Mouse (Mus musculus): ENCODE data around the gene Vcl.

The Vcl gene

DNA sequence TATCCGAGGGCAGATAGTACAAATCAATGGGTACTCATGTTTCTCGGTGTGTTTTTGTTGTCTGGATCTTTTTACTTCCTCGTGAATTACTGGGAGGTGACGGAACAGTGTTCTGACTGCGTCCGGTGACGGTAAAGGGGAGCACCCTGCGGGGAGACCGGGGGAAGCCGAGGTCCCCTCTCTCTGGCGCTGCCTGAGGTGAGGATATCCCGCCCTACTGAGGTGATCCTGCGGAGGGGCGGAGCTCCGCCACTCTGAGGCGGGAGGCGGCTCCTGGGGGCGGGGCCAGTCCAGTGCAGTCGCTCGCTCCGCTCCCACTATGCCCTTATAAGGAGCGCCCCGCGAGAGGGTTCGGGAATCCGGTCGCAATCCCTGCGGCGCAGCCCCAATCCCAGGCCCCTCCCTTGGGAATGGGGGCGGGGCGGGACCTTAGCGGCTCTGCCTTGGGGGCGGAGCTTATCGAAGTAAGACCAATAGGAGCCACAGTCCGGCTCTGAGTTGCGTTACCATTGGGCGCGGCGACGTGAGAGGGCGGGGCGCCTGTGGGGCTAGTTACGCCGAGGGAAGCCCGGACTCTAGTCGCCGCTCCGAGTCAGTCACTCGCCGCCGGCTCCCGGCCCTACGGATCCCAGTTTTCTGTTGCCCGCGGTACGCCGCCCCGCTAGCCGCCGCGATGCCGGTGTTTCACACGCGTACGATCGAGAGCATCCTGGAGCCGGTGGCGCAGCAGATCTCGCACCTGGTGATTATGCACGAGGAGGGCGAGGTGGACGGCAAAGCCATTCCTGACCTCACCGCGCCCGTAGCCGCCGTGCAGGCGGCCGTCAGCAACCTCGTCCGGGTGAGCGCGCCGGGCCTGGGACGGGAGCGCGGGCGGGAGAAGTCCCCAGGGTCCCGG, at the start of gene Vcl:
Gene Vcl, plus strand, starts transcription at position 551 of the 898 bp plus-strand sequence.
- in situ Hi-C loops (cut with MboI, MseI): no loop called here

DNA sequence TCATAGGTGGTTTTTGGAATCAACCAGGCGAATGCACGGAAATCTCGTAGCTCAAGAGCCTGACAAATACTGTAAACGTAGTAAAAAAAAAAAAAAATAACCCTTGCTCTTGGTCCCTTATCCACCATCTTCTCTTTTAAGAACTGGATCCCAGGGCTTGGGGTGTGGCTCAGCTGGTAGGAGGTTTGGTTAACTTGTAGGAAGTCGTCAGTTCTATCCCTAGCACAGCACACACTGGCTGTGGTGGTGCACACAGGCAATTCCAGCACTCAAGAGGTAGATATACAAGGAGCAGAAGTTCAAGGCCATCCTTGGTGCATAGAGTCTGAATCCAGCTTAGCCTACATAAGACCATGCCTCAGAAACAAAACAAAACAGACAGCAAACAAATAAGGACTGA, 44.5 kb upstream of the Vcl start:
- in situ Hi-C loops (cut with MboI, MseI): no loop called here

DNA sequence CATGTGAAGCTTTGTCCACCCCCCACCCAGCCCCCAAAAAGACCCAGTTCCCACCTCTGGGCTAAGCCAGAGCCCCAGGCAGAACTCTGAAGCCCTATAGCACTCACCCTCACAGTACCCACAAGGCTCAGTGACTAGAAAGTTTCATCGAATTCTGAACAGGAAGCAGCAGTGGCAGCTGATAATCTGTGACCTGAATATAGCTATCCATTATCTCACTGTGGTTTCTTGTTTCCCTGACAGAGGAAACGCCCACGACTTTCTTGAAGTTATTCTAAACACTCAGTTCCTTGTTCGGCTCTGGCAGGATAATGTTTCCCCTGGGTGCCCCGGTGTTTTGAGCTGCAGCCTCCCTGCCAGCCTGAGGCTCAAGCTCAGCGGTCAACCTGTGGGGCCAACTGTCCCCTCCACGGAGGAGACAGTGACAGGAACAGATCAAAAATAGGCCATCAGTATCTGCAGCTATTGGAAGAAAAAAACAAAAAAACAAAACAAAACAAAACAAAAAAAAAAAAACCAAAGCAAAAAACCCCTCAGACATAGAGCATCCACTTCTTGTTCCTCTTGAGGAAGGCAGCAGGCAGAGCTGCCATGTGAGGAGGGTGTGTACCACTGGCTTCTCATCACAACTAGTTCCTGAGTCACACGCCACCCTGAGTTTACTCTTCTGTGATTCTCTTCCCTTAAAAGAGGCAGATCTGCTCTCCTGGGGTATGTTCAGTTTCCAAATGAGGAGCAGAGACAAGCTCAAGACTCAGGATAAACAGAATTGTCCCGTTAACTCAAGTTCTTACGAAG, 43.9 kb upstream of the Vcl start:
- in situ Hi-C loops (cut with MboI, MseI): no loop called here

DNA sequence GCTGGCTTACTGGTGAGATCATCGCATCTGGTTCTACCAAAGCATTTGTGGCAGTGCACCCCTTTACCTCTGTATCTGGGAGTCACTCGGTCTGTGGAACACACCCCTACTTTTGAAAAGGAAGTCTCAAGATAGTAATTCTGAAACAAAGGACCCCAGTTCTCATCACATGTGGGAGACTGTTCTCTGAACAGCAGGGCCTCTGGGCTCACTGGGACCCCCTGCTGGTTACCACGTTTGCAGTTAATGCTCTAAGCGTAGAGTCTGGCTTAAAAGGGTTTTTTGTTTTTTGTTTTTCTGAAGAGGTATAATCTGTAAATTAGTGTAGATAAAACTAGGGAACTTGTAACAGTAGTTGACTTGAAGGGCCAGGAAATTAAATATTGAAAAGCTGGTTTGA, 42.9 kb upstream of the Vcl start:
- in situ Hi-C loops (cut with MboI, MseI): no loop called here

DNA sequence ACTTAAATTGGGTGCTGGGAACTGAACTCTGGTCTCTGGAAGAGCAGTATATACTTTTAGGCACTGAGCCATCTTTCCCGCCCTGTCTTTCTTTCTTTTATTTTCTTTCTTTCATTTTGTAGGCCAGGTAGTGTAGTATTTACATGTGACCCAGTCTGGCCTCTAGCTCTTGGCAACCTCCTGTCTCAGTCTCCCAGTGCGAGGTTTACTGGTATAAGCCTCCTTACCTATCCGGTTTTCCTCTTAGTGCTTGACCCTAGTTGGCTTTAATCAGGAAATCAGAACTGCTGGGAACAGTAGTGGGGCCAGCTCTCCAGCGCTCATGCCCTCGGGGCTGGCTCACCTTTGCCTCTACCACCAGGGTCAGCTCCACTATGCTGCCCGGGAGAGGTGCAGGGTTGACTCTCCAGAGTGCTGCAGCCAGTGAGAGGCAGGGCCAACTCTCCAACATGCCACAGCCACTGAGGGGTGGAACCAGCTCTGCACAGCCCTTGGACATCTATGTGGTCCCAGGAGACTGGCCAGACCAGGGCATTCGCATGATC, 41.6 kb upstream of the Vcl start:
- in situ Hi-C loops (cut with MboI, MseI): no loop called here

DNA sequence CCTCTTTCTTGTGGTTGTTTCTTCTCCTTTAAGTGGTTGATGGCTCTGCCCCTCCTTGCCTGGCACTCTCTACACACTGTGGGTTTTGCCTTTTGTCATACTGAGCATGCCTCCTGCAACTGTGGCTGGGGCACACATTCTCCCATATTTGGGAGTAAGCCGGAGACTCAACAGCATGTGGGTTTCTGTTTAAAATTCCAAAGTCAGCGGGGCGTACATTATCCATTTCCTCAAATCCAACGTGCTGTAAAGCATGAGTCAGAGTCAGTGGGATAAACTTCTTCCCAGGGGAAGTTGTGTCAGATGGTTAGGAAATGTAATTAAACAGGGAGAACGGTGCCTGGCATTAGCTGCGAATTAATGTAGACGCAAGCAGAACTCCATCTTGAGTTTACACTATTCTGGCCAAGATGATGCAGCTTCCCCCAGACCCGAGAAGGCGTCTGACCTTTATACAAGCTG, 37.2 kb upstream of the Vcl start:
- in situ Hi-C loops (cut with MboI, MseI): no loop called here

DNA sequence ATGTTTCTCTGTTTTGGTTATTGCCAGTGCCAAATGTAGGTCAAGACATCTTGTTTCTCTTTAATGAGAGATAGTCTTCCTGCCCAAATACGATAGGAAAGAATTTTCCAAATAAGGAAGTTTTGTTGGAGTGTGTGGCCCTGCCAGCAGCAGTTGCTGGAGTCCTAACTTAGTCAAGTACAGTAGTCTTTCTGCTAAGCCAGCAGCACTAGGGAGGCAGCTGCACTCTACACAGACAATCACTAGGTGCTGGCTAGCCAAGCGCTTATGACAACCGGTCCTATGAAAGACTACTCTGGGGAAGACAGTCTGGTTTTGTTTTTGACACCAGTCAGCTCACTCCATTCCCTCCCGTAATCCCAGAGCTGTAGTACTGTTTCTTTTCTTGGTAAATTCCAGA, 35.4 kb upstream of the Vcl start:
- in situ Hi-C loops (cut with MboI, MseI): no loop called here

DNA sequence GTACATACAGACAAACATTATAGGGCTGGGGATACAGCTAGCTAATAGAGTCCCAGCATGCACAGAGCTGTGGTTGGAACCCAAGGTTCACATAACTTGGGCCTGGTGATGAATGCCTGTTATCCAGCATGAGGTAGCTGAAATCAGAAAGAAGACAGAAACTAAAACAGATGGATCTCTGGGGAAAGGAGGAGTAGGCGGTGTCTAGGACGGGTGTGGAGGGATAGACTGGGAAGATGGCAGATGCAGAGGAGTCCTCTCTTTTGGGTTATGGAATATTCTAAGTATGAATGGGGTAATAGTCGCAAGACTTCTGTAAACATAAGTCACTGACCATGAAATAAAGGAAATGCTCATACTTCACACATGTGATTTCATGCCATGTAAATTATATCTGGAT, 27.9 kb upstream of the Vcl start:
- in situ Hi-C loops (cut with MboI, MseI): no loop called here

DNA sequence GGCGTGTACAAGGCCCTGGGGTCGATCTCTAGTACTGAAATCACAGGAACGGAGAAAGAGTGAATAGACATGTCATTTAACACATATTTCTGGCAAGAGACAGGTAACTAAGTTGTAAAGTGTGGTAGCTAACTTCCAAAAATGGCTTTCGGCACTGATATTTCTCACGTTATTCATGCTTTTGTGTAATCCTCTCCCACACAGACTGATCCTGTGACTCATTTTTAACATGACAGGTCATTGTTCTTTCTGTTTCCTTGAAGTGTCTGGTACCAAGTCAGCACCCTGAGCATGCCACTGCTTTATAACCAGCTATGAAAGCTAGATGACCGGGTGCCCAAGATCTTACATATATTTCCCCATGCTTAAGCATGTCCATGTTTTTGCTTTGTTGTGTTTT, 26.1 kb upstream of the Vcl start:
- in situ Hi-C loops (cut with MboI, MseI): no loop called here

DNA sequence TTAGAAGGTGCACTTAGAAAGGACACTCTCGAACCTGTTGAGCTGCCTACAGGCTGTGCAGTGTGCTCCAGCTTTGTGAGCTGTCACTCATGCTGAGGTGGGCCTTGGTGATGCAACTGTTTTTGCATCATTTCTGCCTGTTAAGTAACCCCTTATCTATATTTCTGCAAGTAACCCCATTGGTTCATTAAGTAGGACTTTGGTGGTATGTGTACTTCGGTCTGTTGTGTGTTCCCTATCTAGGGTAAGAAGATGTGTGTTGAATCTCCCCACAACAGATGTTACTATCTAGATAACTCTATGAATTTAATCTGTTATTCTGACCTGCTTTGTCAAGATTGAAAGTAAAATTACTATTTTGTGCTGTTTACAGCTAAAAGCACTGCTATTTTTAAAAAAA, 17.4 kb upstream of the Vcl start:
- in situ Hi-C loops (cut with MboI, MseI): no loop called here

DNA sequence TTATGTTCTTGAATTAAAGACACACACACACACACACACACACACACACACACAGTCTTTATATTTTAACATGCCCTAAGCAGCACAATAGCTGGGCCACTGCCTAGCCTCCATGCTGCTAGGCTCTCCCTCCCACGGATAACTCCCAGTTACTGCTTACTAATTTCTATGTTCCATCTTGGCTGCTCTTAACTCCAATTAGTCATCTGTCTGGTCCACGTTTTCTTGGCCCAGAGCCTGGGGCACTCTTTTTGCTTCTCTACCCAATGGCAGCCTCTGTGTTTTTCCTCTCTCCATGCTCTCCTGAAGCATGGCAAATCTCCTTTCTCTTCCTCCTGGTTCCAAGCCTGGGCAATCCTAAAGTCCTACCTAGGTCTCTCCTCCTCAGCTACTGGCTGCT, 14.8 kb upstream of the Vcl start:
- in situ Hi-C loops (cut with MboI, MseI): no loop called here

DNA sequence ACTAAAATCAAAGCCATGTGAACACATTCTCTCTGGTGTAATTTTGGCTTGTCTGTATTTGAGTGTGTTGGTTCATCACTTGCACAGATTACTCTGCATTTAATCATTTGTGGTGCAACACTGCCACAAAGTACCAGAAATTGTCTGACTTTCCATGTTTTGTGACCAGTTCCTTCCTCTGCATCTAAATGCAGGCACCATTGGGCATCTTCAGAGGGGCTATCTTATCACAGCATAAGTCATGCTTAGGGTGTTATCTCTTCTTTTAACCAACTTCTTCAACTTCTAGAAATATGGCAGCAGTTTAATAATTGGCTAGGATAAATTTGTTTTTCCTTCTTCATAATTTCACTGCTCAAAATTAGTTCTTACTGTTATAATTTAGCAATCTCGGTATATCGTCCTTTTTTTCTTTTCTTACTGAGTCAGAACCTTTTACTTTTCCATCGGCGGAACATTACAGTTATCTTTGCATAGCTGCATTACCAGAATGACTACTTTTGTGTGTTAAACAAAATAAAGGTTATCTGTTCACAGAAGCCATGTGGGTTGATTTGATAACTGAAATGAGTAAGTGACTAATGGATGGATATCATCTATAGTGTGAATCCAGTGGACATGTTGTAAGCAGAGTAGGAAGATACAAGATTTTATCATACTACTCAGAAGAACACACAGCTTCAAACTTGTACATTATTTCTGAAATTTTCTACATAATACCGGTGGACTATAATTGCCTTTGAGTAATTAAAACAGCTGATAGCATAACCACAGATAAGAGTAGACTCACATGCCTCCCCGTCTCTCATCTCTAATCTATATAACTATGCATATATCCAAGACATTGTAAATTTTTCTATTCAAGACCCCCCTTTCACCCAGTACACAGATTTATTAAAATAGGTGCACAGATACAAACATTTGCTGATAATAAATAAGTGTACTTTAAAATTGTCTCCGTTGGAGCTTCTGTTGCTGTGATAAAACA, 12.3 kb upstream of the Vcl start:
- in situ Hi-C loops (cut with MboI, MseI): no loop called here

DNA sequence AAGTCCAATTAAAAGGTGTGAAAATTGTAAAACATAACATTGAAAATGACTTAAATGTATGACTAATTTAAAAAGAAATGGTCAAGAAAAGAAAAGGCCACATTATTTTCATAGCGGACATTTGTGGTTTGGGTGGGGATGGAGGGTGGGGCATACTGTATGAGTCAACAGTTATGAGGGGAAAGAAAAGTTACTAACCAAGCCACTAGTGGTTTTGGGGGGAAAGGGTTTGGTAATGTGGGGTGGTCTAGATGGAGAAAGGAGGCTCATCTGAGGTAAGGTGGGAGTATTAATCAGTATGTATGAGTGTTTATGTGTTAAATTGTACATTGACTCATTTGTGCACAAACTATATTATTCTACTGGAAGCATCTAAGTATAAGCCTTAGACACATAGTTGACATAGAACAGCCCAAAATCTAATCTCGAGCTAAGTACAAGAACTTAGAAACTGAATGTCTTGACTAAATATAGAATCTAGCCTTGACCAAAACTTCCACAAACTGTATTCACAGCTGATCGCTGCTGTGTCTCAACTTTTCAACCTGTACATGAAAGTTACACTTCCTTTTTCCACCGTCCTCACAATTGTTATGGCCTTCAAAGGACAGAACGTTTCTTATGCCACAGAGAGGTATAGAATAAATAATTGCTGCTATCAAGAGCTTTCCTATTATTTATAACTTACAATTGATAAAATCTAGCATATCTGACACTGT, 5.0 kb upstream of the Vcl start:
- in situ Hi-C loops (cut with MboI, MseI): no loop called here

DNA sequence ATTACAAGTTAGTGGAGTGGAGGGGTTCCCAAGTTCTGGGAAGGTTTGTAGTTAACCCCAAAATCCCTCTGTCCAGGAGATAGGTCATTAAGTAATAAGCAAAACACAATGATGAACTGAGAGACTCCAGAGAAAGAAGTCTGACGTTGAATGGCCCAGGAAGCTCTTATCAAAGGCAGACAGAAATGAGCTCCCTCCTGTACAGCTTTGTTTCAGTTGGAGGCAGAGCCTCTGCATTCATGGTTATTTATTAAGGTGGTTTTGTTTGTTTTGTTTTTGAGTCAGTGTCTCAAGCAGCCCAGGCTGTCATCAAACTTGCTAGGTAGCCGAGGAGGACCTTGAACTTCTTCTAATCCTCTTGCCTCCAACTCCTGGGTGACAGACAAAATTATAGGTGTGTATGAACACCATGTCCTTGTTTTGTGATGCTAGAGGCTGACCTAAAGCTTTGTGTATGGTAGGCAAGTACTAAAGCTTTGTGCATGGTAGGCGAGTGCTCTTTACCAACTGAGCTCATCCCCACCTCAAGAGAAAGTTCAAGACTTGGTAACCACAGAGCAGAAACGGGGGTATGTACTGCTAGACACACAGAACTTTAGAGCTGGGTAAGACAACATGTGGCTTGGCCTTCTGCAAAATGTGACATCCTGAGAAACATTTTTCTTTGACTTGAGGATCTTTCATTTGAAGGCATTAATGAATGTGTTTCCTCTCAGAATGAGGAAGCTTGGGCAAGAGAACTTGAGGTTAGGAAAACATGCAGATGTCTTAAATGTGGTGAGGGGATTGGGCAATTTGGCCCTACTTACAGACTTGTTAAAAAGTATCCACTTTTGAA, 1.5 kb upstream of the Vcl start:
- in situ Hi-C loops (cut with MboI, MseI): no loop called here

DNA sequence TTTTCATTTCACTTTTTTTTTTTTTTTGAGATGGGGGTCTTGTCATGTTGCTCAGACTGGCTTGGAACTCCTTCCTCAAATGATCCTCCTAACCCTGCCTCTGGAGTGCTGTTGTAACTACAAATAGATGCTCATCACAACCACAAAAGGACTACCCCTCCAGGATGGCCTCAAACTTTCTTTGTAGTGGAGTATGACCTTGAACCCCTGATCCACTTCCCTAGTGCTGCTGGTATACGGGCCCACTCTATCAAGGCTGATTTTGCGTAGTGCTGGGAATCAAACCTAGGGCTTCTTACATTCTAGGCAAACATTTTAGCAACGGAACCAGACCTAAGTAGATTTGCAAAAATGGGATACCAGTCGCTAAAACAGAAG, 901 bp upstream of the Vcl start:
- in situ Hi-C loops (cut with MboI, MseI): no loop called here

DNA sequence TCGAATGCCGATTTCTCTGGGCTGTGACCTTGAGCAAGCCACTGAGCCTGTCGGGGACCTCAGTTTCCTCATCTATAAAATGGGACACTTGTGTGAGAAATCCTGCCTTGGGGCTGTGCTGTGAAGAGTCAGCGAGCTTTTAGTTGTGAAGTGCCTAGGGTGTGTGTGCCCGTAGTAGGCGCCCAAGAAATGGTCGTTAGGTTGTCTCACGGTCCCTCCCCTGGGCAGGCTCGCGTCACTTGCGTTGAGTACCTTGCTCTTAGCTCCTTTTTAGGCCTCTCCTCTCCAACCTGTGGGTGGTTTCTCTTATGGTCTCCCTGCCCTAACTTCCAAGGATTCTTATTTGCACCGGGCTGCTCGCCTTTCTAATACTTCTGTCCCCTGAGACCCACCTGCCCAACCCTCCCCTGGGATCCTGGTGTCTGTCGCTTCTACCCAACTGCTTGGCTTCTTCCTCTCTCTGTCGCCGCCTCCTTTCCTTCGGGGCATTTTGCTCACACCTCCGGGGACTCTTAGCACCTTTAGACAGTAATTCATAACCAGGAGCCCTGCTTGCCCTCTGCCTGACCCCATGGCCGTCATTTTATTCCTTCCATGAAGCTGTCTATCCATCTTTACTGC, 726 bp downstream of the Vcl start:
- in situ Hi-C loops (cut with MboI, MseI): no loop called here

DNA sequence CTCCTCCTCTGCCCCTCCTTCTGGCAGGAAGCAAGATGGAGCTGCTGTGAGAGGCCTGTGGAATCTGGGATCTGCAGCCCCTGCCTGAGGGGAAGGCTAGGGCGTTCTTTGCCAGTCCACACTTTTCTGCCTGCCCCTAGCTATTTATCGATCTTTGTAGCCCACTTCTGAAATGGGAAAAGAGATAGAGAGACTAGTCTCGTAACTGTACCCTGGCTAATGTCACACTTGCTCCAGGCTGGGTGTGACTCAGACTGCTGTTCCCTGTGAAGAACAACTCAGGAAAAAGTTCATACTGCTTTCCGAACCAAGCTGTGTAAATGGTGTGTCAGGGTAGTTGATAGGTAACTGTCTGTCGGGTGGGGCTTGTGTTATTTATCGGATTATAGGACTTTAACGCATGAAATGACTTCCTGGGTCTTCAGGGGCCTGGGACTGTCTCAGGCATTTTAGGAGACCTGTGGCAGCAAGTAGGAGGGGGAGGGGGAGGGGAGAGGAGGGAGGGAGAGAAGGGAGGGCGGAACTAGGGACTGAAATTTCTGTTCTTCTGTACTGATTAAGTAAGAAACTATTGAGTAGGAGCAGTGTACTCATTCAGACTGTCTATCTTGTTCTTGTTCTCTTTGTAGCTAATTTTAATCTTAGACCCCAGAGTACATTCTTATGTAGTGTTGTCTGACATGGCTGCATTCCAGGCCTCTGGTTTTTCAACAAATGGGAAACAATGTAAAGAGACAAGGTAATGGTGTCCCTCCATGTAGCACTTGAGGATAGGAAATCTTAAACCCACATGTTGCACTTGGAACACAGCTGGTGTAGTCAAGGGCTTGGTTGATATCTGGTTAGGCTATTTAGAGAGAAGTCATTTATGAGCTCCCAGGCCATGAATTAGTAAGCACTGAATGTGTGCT, 1.5 kb downstream of the Vcl start:
- in situ Hi-C loops (cut with MboI, MseI): no loop called here

DNA sequence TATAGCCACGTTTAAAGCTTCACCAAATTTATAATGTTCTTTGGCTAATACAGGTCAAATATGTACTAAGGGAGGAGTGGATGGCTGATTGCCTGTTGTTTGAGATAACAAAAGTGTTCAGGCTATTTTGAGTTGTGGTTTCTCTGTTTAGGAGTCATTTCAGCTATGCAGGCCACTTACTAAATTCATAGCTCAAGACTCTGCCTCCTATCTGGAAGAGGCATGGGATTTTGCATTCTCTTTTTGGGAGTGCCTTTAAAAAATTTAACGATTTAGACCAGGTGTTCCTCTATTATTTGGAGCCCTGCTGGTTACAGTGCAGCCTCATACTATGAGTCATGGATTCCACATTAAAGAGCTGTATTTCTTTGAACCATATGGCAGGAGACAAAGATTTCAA, 9.2 kb downstream of the Vcl start:
- in situ Hi-C loops (cut with MboI, MseI): no loop called here

Data from T-helper 1 cell (primary cell).